Mouse (Mus musculus) left cerebral cortex, postnatal 14 days (tissue): ENCODE results near the gene Grb7. TPM values are rescaled to one million over a fixed set of nuclear protein-coding genes. Genes with fewer than 3 reads are reported as not detected.

Experiments
- DNase-seq, 2 experiments: peaks; one replicate each; pipeline ENCODE4 v3.0.0; 2021 to 2022; ENCODE audit warnings: low spot score in 2 of 2, mixed read lengths in 1 of 2
- intact Hi-C: fragments of 180-260 bp; cut with DNase I; formaldehyde crosslinking; loops from one replicate; pipeline ENCODE4 v1.15.1; 2025
- total RNA-seq, 2 experiments: library from RNA; stranded (reverse); gene quantifications; 2 replicates each; pipeline ENCODE4 v1.2.3; 2021

The Grb7 gene
- total RNA-seq, 2 experiments from 2014 or later = 1.6 to 4.4 TPM

- intact Hi-C loops = loop anchor here (5.0 kb wide), 1 partner anchor 91 kb away; the partner anchor contains the start of gene Ppp1r1b
- DNase-seq = peak; percentile 96 to 98
These were observed 7.6 kb upstream of the Grb7 start, which contains the start of gene Mien1 for GRCm38 (mm10) chr11:98438331-98439158. TSS of gene Mien1 (minus strand) at chr11:98438991.

GRCm38 (mm10) chr11:98443688-98444087 is 2.5 kb upstream of the Grb7 start:
- DNase-seq = no peak
- intact Hi-C loops = no loop called here

GRCm38 (mm10) chr11:98445238-98445637 is 956 bp upstream of the Grb7 start:
- intact Hi-C loops = no loop called here
- DNase-seq = no peak

DNA sequence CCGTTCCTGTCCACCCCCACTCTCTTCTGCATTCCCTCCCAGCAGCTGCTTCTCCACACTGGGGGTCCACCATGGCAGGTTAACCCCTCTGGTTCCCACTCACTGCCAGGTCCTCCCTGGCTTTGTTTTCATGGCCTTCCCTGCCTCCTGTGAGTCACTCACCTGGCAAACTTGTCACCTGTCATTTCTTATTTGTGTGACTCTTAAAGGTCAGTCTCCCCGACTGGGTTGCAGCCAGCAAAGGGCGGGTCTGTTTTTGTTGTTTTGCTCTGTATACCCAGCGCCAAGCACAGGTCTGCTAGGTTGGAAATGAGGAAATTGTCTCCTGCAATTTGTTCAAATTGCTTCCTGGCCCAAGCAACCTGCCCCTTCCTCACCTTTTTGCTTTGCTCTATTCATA is 515 bp upstream of the Grb7 start:
- intact Hi-C loops = no loop called here
- DNase-seq = no peak

- intact Hi-C loops = no loop called here
- no peak for DNase-seq
These were observed 624 bp downstream of the Grb7 start for GRCm38 (mm10) chr11:98446562-98447474.

DNA sequence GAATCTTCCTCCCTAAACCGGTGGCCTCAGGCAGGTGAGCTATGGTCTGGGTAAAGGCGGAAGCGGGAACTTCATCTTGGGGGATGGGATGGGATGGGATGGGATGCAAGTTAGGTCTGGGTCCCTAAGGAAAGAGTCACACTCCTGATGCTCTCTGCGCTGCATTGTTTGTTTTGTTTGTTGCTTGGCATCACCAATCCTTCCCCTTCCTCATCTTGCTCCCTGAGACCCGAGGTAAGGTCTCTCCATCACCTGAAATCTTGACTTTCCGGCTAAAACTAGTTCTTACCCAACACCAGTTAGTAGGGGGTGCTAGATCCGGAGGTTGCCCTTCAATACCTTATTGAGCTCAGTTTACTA is 1.3 kb downstream of the Grb7 start:
- DNase-seq = no peak
- intact Hi-C loops = no loop called here

- intact Hi-C loops = no loop called here
- DNase-seq = no peak
These were observed 2.1 kb downstream of the Grb7 start for GRCm38 (mm10) chr11:98448191-98448790.

DNA sequence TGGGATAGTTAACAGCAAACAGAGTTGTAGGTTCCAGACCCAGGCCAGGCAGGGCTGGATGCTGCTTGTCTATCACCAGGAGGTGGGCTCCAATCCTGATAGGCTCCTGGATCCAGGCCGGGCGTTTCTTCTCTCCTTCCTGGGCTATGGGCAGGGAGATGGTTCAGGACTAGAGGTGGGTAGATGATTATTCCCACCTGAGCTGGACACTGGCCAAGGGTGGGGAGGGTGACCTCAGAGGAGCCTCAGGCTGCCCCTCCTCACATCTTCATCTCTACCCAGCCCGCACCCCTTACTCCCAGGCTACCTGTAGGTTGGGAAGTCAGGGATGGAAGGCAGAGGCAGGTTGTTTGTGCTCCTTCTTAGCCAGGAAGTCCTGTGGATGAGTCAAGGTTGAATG is 3.2 kb downstream of the Grb7 start:
- no peak for DNase-seq
- intact Hi-C loops = no loop called here

DNA sequence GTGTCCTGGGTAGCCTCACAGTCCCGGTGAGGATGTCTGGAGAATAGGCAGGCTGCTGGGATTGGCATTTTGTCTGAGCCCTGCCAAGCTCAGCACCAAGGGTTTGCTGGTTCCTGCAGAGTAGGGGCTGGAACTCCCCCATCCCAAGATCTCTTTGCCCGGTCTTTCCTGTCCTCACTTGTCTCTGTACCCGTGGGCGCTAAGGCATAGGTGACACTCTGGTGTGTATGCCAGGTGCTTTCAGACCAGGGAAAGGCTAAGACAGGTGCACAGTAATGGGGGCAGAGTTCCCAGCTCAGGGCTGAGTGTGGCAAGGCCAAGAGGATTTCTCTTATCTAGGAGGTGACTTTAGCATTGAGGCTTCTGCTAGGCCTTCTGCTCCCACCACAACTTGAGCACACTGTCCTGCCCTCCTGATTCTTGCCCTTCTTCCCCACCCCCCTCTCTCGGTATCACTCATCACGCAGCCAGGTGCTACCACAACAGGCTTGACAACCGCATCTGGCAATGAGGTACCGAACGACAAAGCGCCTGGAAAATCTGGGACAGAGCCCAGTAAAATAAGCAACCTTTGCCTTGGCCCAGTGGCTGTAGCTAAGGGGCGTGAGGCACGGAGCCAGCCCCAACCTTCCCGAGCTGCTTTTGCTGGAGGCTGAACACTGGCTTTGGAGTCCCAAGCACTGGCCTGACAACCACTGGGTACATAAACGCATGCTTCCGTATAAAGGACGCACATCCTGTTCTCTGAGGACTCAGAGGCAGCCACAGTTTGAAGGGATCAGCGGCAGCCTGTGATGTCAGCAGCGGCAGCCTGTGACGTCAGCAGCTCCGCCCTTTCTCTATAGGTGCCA is 4.0 kb downstream of the Grb7 start:
- no peak for DNase-seq
- intact Hi-C loops = loop anchor here (10.0 kb wide), 1 partner anchor 185 kb away; no protein-coding TSS in a partner anchor

DNA sequence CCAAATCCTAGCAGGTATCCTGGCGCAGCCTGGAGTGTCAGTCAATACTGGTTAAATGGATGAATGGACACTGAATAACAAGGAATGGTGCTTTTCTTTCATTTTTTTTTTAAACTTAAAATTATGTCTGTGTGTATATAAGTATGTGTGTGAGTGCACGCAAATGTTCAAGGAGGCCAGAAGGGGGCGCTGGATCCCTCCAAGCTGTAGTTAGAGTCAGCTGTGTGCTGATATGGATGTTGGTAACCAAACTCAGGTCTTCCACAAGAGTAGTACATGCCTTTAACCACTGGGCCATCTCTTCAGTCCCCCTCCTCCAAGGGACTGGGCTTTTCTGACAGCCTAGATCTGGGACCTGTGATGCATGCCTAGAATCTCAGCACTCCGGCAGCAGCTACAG is 9.3 kb downstream of the Grb7 start:
- DNase-seq = no peak
- intact Hi-C loops = loop anchor here (5.0 to 10.0 kb wide), 2 partner anchors 113 to 191 kb away; no protein-coding TSS in a partner anchor

- intact Hi-C loops = loop anchor here (5.0 to 10.0 kb wide), 2 partner anchors 114 to 192 kb away; no protein-coding TSS in a partner anchor
- no peak for DNase-seq
These were observed 10.4 kb downstream of the Grb7 start for GRCm38 (mm10) chr11:98456545-98456944.

DNA sequence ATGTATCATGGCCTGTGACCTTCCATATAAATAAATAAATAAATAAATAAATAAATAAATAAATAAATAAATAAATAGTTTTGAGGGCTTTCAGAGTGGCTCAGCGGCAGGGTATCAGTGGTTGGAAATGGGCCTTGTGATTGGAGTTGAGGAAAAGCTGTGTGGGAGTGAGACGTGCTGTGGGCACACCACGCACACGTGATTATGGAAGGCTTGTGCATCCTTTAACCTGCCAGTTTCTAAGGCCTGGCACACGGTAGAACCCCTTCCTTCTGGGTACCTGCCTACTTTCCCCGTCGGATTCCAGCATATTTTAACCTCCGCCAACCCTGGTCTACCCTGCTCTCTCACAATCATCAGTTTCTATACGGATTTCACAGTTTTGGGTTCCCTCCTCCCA is 10.8 kb downstream of the Grb7 start:
- intact Hi-C loops = loop anchor here (5.0 to 10.0 kb wide), 2 partner anchors 115 to 192 kb away; no protein-coding TSS in a partner anchor

GRCm38 (mm10) chr11:98457367-98458120 is 11.3 kb downstream of the Grb7 start:
- DNase-seq = peak; percentile 81 to 90
- intact Hi-C loops = loop anchor here (5.0 to 10.0 kb wide), 2 partner anchors 115 to 193 kb away; no protein-coding TSS in a partner anchor

More for the DNA sequence above, 10.8 kb downstream of the Grb7 start:
- no peak for DNase-seq

DNA sequence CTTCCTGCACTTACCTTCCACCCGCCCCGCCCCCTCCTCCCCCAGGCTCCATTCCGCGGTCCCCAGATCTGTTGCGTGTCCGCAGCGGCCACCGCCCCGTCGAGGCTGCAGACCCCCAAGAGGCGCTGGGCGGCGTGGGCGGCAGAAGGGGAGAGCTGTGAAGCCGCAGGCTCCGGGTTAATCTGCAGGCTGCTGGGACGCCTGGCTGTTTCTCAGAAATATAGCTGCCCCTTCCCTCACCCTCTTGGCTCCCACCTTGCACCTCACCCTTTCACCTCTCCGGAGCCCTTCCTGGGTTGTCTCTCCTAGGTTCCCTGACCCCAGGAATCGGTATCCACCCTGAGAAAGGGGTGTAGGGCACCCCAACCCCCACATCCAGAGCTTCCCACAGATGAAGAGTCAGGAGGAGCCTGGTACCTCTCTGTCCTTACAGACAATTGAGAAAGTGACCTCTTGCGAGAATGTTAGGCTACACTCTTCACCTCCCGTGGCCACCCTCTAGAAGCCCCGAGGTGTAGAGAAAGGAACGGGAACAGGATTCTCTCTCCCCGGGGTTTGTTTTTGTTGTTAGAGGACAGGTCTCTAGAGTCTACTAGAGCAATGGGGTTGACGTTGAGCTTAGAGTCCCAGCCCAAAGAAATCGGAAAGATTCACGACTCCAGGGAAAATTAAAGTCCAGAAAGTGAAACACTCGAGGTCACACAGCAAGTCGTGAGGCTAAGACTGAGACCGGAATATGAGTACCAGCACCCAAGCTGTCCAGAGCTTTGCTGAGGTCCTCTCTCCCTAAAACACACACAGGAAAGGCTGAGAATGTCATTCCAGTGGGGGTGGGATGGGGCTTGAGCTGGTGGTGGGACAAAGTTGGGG is 12.2 kb downstream of the Grb7 start:
- DNase-seq = no peak
- intact Hi-C loops = loop anchor here (5.0 to 10.0 kb wide), 2 partner anchors 116 to 194 kb away; no protein-coding TSS in a partner anchor

DNA sequence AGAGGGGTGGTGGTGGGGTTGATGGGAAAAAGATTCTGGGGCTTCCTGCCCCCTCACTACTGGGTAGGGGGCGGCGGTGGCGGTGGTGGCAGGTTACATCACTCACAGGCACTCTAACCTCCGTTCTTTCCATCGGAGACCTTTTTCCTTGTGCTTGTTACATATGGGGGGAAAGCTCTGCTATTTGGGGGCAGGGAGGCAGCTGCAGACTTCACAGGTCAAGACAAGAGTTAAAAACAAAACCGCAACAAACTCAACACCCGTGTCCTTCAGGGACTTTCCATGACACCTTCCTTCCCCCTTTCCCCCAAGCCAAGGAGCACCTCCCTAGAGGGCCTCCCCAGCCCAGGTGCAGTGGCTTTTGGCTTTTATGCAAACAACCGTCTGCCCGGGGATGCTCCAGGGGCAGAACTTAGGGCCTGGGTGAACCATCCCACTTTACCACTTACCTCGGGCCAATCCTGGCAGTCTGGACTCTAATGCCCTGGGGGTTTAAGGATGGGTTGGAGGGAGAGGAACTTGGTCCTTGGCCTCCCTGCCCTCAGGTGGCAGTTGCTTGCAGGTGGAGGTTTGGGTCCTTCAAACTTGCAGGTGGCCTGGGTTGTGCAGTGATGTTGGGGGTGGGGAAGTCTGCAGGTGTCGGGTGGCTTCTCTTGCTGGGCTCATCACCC is 13.0 kb downstream of the Grb7 start:
- DNase-seq = no peak
- intact Hi-C loops = loop anchor here (5.0 to 10.0 kb wide), 2 partner anchors 117 to 194 kb away; no protein-coding TSS in a partner anchor

DNA sequence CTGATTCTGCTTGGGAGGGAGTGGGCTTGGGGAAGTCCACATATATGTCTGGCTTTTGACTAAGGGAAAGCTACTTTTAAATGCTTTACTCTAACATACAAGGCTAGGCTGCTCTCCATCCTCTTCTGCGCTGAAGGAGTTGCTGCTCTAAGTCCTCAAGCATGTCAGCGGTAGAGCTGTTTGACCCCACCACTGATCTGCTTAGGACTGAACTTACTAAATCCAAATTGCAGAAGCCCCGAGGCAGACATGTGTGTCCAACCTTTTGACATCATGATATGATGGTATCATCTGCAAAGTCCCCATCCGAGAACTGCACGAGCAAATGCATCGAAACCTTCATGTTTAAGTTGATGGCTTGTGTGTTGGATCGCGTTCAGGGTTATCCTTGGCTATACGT is 13.7 kb downstream of the Grb7 start:
- intact Hi-C loops = loop anchor here (5.0 to 10.0 kb wide), 2 partner anchors 118 to 195 kb away; no protein-coding TSS in a partner anchor
- DNase-seq = no peak
